Mouse (Mus musculus): ENCODE results near the gene Obox3. TPM values are rescaled to one million over a fixed set of nuclear protein-coding genes. Genes with fewer than 3 reads are reported as not detected.

The Obox3 gene
- polyA plus RNA-seq (2012), result not detected in 2 replicates

GRCm38 (mm10) chr7:15639802-15640201 lies at the start of gene Obox3:
Obox3 (minus strand) TSS chr7:15639902.

Other genes with a start within 250 kb of the Obox3 start
- gene Obox5, start 110.2 kb upstream of the Obox3 start, polyA plus RNA-seq (2012), result not detected in 2 replicates
- not detected in 2 replicates for gene Obox6, start 199.8 kb upstream of the Obox3 start, polyA plus RNA-seq (2012)
- not detected in 2 replicates for gene Crx, start 240.1 kb upstream of the Obox3 start, polyA plus RNA-seq (2012)
- not detected in 2 replicates for gene Crxos, start 242.7 kb upstream of the Obox3 start, polyA plus RNA-seq (2012)